Mouse (Mus musculus): ENCODE data around the gene Syt1. TPM values are rescaled to one million over a fixed set of nuclear protein-coding genes. Genes with fewer than 3 reads are reported as not detected.

The Syt1 gene
- polyA plus RNA-seq, 1 experiment from 2014 or later, result 0.22 TPM

DNA sequence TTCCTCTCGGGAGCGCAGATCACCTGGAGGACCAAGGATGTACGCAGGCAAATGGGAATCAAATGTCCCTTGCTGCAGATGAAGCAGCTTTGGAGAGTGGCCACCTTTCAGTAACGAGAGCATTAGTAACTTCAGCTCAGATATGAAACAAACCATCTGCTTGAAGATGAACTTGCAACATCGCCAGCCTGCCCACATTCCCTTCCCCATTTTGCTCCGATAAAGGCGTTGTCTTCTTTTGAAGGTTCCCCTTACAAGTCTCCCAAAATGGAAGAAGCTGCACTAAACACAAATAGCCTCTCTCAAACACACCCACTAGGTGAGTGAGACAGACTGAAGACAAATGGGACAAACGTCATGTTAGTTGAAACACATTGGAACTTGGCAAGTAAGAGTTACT lies 559.3 kb downstream of the Syt1 start:
- Histone ChIP-seq H3K4me2 (ENCODE audit: low read depth, low read length) (no peak overlapping the region), H3K4me1 (ENCODE audit: control insufficient read depth, low read depth, low read length) (peaks cover 12% of the 10 kb centered on the region), H3K27ac (ENCODE audit: low read length) (no peak overlapping the region), H3K36me3 (ENCODE audit: control insufficient read depth, insufficient read depth) (no peaks in the 10 kb centered on the region), H3K4me3 (ENCODE audit: low read depth, low read length) (no peak overlapping the region), H3K9ac (ENCODE audit: low read depth, low read length) (no peak overlapping the region), H3K27me3 (ENCODE audit: control insufficient read depth, insufficient read depth, low read depth, low read length) (no peaks in the 10 kb centered on the region), H3K9me3 (replicated peaks; ENCODE audit: control insufficient read depth, low read length) (no peaks in the 10 kb centered on the region)
- no peak for ATAC-seq (ENCODE audit: low read depth)
- 66% methylated on average over 8 of the region's 8 CpGs for WGBS (ENCODE audit: insufficient replicate concordance)

DNA sequence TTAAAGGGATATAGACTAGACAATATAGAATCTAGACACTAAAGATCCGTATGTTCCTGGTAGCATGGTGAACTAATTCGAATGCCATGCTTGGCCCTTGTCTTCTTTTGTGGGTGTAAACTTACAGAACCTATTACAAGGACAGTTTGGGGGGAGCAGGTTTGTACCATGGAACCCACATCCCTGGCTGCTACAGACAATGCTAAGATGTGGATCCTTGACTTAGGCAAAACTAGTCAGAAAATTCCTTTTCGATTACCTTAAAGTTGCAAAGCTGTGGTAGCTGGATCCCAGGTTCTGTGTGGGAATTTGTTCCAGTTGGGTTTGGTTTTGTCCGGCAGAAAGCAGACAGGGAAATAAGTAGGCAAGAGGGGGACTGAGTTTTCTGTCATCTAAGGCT lies 560.4 kb downstream of the Syt1 start:
- ATAC-seq (ENCODE audit: low read depth), result no peak
- Histone ChIP-seq H3K9me3 (replicated peaks; ENCODE audit: control insufficient read depth, low read length) (no peaks in the 10 kb centered on the region), H3K4me3 (ENCODE audit: low read depth, low read length) (no peak overlapping the region), H3K4me1 (ENCODE audit: control insufficient read depth, low read depth, low read length) (peaks cover 12% of the 10 kb centered on the region), H3K36me3 (ENCODE audit: control insufficient read depth, insufficient read depth) (no peaks in the 10 kb centered on the region), H3K27ac (ENCODE audit: low read length) (no peak overlapping the region), H3K27me3 (ENCODE audit: control insufficient read depth, insufficient read depth, low read depth, low read length) (no peaks in the 10 kb centered on the region), H3K9ac (ENCODE audit: low read depth, low read length) (no peak overlapping the region), H3K4me2 (ENCODE audit: low read depth, low read length) (no peak overlapping the region)
- WGBS (ENCODE audit: insufficient replicate concordance), result 76% methylated on average over 4 of the region's 4 CpGs

DNA sequence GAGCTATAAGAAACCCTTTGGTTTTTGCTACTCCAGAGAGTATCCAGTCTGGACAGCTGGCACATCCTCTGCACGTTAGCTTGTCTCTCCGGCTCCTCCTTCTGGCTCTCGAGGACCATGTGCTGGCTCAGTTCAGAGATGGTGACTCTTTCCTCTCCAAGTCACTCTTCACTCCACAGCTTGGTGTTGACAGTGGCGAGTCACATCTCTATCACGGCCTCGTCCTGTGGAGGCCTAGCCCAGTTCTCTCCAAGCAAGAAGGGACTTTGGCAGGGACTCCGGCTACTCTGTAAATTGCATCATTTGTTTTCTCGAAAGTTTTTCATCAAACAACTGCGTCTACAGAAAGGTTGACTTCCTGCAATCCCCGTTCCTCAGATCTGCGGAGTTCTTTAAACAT lies 562.4 kb downstream of the Syt1 start:
- Histone ChIP-seq H3K36me3 (ENCODE audit: control insufficient read depth, insufficient read depth) (no peaks in the 10 kb centered on the region), H3K27me3 (ENCODE audit: control insufficient read depth, insufficient read depth, low read depth, low read length) (no peaks in the 10 kb centered on the region), H3K4me1 (ENCODE audit: control insufficient read depth, low read depth, low read length) (peaks cover 10% of the 10 kb centered on the region), H3K9me3 (replicated peaks; ENCODE audit: control insufficient read depth, low read length) (no peaks in the 10 kb centered on the region), H3K4me3 (ENCODE audit: low read depth, low read length) (no peak overlapping the region), H3K27ac (ENCODE audit: low read length) (no peak overlapping the region), H3K4me2 (ENCODE audit: low read depth, low read length) (no peak overlapping the region), H3K9ac (ENCODE audit: low read depth, low read length) (no peak overlapping the region)
- ATAC-seq (ENCODE audit: low read depth), result no peak
- WGBS (ENCODE audit: insufficient replicate concordance), result 64% methylated on average over 11 of the region's 11 CpGs
